Mouse (Mus musculus): ENCODE measurements around the gene Gm3460.
"Not testable (repeated sequence)": the region's sequence is repeated elsewhere in the genome, so short reads cannot be mapped to it uniquely, and the experiment has no call there.

Gm3460 gene

DNA sequence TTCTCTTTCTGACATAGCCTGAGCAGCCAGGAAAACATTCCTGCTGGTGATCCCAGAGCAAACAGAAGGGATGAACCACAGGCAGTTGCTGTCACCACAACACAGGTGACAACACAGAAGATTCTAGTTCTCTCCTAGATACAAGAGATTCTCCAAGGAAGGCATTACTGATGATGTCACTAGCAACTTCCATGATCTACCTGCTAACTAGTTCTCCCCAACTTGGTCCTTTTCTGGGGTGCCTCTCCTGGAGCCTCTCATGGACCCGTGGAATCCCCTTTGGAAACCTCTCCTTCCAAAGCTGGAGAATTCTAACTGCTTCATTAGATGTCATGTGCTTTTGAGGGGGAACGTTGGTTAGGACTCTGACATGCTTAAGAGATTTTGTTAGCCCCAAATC, at the start of gene Gm3460:
Gene Gm3460, minus strand, starts transcription at position 101 of the 400 bp plus-strand sequence.
- not testable (repeated sequence) for DNase-seq (ENCODE audit: extremely low spot score, low read depth, low spot score)

DNA sequence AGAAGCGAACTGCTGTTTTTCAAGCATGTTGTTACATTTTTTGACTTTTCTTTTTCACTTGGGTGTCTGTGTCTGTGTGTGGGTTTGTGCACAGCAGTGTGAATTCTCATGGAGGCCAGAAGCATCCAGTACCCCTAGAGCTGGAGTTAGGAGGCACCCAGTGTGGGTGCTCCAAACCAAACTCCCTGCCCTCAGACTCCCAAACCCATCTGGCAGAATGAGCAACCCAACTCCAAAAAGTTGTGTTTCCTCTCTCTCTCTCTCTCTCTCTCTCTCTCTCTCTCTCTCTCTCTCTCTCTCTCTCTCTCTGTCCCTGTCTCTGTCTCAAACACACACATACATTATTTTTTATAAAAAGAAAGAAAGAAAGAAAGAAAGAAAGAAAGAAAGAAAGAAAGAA, 15.8 kb downstream of the Gm3460 start:
- DNase-seq (ENCODE audit: extremely low spot score, low read depth, low spot score) = not testable (repeated sequence)

DNA sequence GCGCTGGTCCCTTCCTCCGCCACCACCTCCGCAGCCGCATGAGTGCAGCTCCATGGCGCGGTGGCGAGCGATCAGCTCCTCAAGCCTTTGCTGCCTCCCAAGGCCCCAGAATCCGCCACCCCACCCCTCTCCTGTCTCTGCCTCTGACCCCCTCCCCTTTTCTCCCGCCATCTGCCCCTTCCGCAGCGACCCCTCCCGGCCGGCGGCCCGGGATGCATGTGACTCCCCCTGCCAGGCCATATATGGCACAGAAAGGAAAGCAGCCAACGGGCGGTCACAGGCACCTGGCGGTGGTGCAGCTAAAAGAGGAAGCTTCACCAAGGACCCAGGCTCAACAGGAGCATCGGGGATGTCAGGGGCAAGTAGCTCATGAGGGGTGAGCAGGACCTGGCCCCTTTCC, 17.2 kb downstream of the Gm3460 start:
- DNase-seq (ENCODE audit: extremely low spot score, low read depth, low spot score) = not testable (repeated sequence)

DNA sequence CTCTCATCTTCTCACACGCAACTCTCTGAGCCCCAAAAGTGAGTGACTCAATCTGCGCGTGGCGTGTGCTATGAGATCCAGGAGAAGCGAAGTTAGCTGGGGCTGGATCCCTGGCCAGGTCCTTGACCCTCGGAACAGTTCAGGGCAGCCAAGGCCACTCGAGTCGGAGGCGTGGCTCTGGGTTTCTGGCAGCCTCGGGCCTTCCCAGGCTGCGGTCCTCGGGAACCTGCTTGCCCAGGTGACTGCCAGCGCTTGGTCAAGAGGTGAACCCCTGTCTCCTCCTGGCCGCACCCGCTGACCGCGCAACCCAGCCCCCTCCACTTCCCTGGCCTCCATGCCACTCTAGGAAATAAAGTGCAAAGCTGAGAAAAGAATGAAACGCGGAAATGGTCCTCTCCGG, 17.7 kb downstream of the Gm3460 start:
- not testable (repeated sequence) for DNase-seq (ENCODE audit: extremely low spot score, low read depth, low spot score)

DNA sequence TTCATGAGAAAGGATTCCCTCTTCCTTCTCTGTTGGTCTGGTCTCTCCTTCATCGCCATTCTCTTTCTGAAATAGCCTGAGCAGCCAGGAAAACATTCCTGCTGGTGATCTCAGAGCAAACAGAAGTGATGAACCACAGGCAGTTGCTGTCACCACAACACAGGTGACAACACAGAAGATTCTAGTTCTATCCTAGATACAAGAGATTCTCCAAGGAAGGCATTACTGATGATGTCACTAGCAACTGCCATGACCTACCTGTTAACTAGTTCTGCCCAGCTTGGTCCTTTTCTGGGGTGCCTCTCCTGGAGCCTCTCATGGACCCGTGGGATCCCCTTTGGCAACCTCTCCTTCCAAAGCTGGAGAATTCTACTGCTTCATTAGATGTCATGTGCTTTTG, 31.7 kb downstream of the Gm3460 start, which contains the start of gene Gm3629:
Gene Gm3629, minus strand, starts transcription at position 101 of the 400 bp plus-strand sequence.
- not testable (repeated sequence) for DNase-seq (ENCODE audit: extremely low spot score, low read depth, low spot score)
